Comparison of ENCODE assay signal across 17 mouse cellular contexts in the genomic region with DNA sequence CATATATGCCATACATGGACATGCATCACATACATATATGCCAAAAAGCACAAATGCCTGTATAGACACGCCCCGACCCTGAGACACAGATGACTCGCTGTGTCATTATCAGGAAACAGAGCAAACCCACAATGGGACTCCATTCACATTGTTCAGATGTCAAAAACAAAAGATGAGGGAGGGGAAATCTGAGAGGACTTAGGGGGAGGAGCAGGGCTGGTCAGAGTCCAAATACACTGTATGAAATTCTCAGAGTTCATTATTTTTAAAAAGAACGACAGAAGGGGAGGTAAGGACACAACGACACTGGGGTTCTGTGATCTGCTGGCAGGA.
DNase-seq lines count a peak whose midpoint lies in the region; TF ChIP-seq lines count a peak whose summit lies in the region.
"Had no signal": no experiment of that assay in that cellular context is flagged by ENCODE, and none has a peak within 500 bp of the region (broad histone marks: within the 10 kb centered on the region; RNA-seq: fewer than 3 reads in every experiment).

No protein-coding gene starts in this region.

- intact Hi-C loops in heart, postnatal 10 days (cut with DNase I): no loop called here
- intact Hi-C loops in left cerebral cortex, postnatal 14 days (cut with DNase I): no loop called here

- no peaks in the 10 kb centered on the region for H3K27me3 ChIP-seq in small intestine, adult 2 months (ENCODE audit: control insufficient read depth, insufficient read depth, low read length)
- H3K27me3 ChIP-seq: heart, embryonic 13.5 days; hindbrain, embryonic 13.5 days had no signal

- peaks cover 7% of the 10 kb centered on the region; the same call in 1 of the 2 replicates for H3K4me1 ChIP-seq in embryonic fibroblast, embryonic 13.5 days (ENCODE audit: control insufficient read depth, insufficient read depth, low read length)
- peaks cover 22% of the 10 kb centered on the region for H3K4me1 ChIP-seq in small intestine, adult 2 months (ENCODE audit: control insufficient read depth, insufficient read depth, insufficient read length, low read length)

- DNase-seq in 3T3-L1 (ENCODE audit: low read depth, low spot score): peak; percentile 14
- DNase-seq in CD4-positive helper T cell, adult 2 months (ENCODE audit: low read depth, low spot score): peak; percentile 10
- no peak for DNase-seq in frontal cortex, postnatal 10 days (ENCODE audit: low spot score in 2 of 2)
- no peak for DNase-seq in heart, postnatal 10 days
- no peak for DNase-seq in left cerebral cortex, postnatal 14 days (ENCODE audit: low spot score in 2 of 2)
- DNase-seq: adrenal gland, adult 8-10 months; adrenal gland, postnatal 36 days; cerebellum, adult 18-20 months; cerebellum, adult 9-10 months; cerebellum, postnatal 14 days; forebrain, postnatal 0 days; gastrocnemius, postnatal 25 days; heart, adult 18-20 months had no signal

- WGBS in small intestine, adult 2 months: 38% methylated on average over 5 of the region's 5 CpGs

- no peak for TF ChIP-seq CTCF in embryonic fibroblast, embryonic 13.5 days (IDR thresholded peaks at IDR 0.05; ENCODE audit: borderline replicate concordance, insufficient read depth, low read length)
- no peak for TF ChIP-seq CTCF in small intestine, adult 2 months (IDR thresholded peaks at IDR 0.05; ENCODE audit: extremely low read depth, insufficient read length, insufficient replicate concordance, low read depth, low read length)

- H3K4me3 ChIP-seq in embryonic fibroblast, embryonic 13.5 days (ENCODE audit: insufficient read depth, low read length): no peak overlapping the region
- no peak overlapping the region for H3K4me3 ChIP-seq in small intestine, adult 2 months (ENCODE audit: low read depth, low read length)
- H3K4me3 ChIP-seq: heart, embryonic 13.5 days; hindbrain, embryonic 13.5 days had no signal

- TF ChIP-seq POLR2A in embryonic fibroblast, embryonic 13.5 days (IDR thresholded peaks at IDR 0.05; ENCODE audit: low read depth, low read length): no peak
- TF ChIP-seq POLR2A in small intestine, adult 2 months (IDR thresholded peaks at IDR 0.05; ENCODE audit: low read depth, low read length): no peak

- no peaks in the 10 kb centered on the region for H3K36me3 ChIP-seq in small intestine, adult 2 months (ENCODE audit: control insufficient read depth, insufficient read depth, low read length)
- H3K36me3 ChIP-seq: hindbrain, embryonic 13.5 days had no signal

- peak overlapping the region; percentile 41; the same call in 1 of the 2 replicates for H3K27ac ChIP-seq in embryonic fibroblast, embryonic 13.5 days (ENCODE audit: insufficient read depth, low read length)
- 0 out of 2 replicates have a peak overlapping the region, but pooled peaks have one; percentile 9 for H3K27ac ChIP-seq in small intestine, adult 2 months (ENCODE audit: insufficient read depth, low read depth, low read length)
- H3K27ac ChIP-seq: heart, embryonic 13.5 days; hindbrain, embryonic 13.5 days had no signal

Comparison
In these comparisons a context has a peak if more than half of its experiments do, and no peak if none do; other contexts are left out.
1. DNase-seq: peak in 3T3-L1 (single experiment) and CD4-positive helper T cell, adult 2 months (single experiment); none in frontal cortex, postnatal 10 days (0 of 2), heart, postnatal 10 days (0 of 2) and left cerebral cortex, postnatal 14 days (0 of 2).